Mouse (Mus musculus) liver, adult 2 months (tissue): ENCODE results near the gene Ppp1r15b.

Experiments
- CTCF ChIP-seq: fragments of 200-500 bp; IDR thresholded peaks from 2 replicates; pipeline ENCODE4 v1.5.1; 2011; ENCODE audit warnings: low read depth, low read length, control low read depth
- POLR2A ChIP-seq: fragments of 200-500 bp; IDR thresholded peaks from 2 replicates; pipeline ENCODE4 v1.6.1; 2011; ENCODE audit warnings: low read length, control low read depth; ENCODE audit not compliant: insufficient read depth; ENCODE audit errors: extremely low read depth

GRCm38 (mm10) chr1:133125640-133126364 lies 5.1 kb upstream of the Ppp1r15b start:
- peak; percentile 45 for TF ChIP-seq CTCF
- no peak for TF ChIP-seq POLR2A
